Mouse (Mus musculus): Measurements from ENCODE around the gene Apoc2.

The Apoc2 gene

GRCm38 (mm10) chr7:19676662-19677061 is 1.1 kb downstream of the Apoc2 start:
- no peak for DNase-seq

GRCm38 (mm10) chr7:19675824-19676223 is 1.9 kb downstream of the Apoc2 start:
- DNase-seq, result no peak

DNA sequence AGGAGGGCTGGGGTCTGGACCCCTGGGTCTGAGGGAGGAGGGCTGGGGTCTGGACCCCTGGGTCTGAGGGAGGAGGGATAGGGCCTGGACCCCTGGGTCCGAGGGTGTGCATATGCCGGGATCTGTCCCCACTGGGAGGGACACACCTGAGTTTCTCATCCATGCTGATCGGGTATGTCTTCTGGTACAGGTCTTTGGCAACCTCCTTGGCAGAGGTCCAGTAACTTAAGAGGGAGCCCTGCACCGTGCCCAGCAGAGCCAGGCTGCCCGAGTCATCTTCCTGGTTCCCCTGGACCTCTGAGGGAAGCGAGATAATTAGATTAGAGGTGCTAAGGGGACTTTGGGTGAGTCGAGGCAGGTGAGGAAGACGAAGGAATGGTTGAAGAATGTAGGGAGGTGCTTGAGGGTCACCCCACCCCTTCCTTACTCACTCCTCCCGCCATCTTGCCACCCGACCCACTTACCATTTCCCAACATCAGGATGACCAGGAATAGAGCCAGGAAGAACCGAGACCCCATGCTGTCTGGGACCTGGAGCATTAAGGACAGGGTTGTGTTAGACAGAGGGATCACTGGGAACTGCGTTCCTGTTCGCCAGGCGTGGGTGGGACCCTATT is 4.5 kb downstream of the Apoc2 start:
- DNase-seq, result no peak

DNA sequence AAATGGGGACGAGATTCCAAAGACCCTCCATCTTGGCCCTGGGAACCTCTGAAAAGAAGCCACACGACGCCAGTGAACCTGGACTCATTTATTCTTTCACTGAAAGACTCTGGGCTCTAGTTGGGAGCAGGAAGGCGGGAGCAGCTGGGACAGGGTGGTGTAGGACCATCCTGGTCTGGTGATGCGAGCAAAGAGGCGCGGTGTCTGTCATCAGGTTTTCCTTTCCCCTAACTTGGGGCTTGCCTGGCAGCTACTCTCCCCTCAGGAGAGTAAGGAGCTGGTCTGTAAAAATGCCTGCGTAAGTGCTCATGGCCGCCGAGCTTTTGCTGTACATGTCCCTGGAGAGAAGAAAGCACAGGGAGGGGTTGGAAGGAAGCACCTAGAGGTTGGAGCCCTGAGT is 6.2 kb downstream of the Apoc2 start:
- no peak for DNase-seq

- DNase-seq, result peak; percentile 93 to 95
These were observed 8.6 kb downstream of the Apoc2 start for GRCm38 (mm10) chr7:19668947-19669721.

GRCm38 (mm10) chr7:19667434-19667833 is 10.3 kb downstream of the Apoc2 start:
- DNase-seq, result no peak

GRCm38 (mm10) chr7:19666750-19667149 is 11.0 kb downstream of the Apoc2 start:
- DNase-seq, result peak in 1 of 2 experiments; percentile 32

DNA sequence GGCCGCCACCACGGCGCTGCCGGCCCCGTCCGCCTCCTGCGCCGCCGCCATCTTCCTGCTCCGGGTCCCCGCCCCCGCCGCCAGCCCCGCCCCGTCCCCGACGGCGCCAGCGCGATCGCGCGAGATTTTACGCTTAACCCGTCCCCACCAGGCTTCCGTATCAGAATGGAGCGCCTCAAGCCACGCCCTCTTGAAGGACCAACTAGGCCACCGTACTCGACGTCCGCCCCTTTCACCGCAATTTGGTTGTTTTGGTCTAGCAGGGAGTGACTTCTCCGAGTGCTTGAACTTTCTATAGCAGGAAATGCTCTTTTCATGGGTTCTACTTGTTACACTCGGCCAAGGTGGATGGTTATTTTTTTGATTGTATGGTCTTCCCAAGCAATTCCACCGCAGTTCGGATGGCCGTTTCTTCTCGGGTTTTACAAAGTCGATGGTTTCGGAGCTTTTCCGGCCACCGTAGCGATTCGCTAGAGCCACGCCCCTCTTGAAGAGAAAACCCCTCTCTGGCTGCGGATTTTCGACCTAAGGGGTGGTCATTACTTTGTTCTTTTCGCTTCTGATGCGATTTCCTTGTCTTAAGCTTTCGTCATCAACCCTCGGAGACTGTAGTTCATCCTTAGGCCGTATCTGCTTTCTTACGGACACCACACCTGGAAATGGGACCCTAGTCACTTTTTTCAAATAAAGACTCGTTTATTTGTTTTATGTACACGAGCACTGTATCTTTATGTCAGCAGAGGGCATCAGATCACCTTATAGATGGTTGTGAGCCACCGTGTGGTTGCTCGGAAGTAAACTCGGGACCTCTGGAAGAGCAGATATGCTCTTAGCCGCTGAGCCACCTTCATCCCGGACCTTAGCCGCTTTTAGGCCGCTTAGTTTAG is 12.5 kb downstream of the Apoc2 start, which contains the start of gene Clptm1:
TSS of gene Clptm1 (minus strand) at position 79 of the 887 bp plus-strand sequence.
- peak; percentile 97 to 98 for DNase-seq

GRCm38 (mm10) chr7:19664455-19664954 is 13.2 kb downstream of the Apoc2 start:
- DNase-seq, result no peak

GRCm38 (mm10) chr7:19663940-19664339 is 13.8 kb downstream of the Apoc2 start:
- no peak for DNase-seq

DNA sequence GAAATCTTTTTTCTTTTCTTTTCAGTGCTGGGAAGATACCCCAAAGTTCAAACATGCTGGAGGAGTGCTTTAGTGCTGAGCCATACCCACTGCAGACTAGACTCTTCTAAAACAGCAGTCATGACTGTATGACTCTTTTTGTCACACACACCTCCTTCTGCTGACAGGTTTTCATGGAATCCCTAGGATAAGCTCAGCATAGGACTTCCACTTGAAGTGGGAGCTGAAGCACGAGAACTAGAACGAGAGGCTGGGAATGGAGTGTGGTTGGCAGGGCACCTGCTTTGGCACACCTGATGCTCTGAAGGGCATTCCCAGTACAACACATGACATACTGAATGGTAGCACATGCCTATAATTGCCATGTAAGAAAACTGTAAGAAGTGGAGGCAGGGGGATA is 25.1 kb downstream of the Apoc2 start:
- DNase-seq, result no peak

DNA sequence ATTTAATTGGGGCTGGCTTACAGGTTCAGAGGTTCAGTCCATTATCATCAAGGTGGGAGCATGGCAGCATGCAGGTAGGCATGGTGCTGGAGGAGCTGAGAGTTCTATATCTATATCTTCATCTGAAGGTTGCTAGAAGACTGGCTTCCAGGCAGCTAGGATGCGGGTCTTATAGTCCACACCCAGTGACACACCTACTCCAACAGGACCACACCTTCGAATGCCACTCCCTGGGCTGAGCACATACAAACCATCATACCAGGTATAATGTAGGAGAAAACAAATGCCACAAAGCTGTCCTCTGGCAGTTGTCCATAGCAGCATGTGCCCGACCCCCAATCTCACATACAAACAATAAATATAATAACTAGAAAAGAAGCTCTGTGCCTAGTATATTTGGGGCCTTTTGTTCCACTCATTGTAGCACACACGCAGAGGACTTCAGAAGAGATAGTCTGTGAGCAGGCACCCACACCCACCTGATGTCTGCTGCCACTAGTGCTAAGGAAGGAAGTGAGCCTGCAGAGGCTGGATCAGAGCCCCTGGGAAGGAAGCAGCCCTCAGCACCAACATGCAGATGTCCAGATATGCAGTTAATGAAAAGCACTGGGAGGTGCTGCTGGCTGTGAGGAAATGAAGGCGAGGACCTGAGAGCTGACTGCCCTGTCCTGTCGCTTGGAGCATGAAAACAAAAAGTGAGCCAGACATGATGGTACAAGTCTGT is 26.5 kb downstream of the Apoc2 start:
- peak in 1 of 2 experiments; percentile 32 for DNase-seq

DNA sequence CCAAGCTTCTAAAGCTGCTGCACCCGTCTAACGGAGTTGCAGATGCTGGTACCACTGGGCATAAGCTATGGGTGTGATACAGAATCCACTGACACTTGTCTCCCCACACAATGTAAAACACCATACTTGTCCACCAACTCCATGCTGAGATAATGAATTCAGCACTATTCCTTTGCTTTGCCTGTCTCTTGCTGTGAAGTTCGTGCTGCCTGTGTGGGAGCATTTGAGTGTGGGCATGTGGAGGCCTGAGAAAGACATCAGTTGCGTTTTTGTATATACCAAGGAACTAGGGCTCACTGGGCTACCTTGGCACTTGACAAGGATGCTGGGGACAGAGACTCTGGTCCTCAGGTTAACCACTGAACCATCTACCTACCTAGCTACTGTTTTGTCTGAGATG is 36.5 kb downstream of the Apoc2 start:
- DNase-seq, result no peak

GRCm38 (mm10) chr7:19635074-19635827 is 42.5 kb downstream of the Apoc2 start:
- DNase-seq, result no peak

GRCm38 (mm10) chr7:19634591-19634990 is 43.1 kb downstream of the Apoc2 start:
- DNase-seq, result no peak

GRCm38 (mm10) chr7:19633855-19634254 is 43.9 kb downstream of the Apoc2 start:
- DNase-seq, result no peak

- DNase-seq, result no peak
These were observed 44.5 kb downstream of the Apoc2 start for GRCm38 (mm10) chr7:19633197-19633596.

- no peak for DNase-seq
These were observed 45.0 kb downstream of the Apoc2 start for GRCm38 (mm10) chr7:19632720-19633119.

DNA sequence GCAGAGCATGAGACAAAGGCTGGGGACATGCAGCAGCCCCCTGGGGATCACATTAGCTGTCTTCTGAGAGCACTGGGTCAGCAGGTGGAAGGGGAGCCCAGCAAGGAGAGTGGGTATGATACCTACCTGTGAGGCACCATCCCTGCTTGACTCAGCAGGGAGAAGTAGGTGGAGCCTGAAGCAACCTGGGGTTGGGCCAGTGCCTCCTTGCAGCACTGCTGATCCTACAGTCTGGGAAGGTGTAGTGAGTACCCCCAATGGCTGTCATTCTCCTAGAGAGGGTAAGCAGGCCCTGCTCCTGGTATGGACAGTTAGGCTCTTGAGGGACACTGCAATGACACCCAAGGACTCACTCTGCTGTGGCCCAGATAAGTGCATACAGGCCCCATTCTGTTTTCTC is 45.5 kb downstream of the Apoc2 start:
- DNase-seq, result no peak

DNA sequence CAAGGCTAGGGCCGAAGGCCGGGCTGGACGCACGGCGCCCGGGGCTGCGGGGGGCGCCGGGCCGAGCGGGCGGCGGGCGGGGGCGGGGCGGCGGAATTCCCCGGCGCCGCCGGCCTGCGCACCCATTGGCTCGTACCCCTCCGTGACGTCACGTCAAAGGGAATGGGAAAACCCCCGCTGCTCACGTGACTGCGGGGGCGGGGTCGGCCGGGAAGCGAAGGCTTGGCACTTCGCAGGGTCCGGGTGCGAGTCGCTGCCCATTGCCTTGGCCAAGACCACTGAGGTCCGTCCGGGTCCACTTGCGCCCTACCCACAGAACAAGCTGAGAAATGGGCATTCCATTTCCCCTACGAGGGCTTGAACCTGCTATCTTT is 48.4 kb downstream of the Apoc2 start, which contains the start of gene Relb:
TSS of gene Relb (minus strand) at position 78 of the 374 bp plus-strand sequence.
- peak; percentile 95 to 97 for DNase-seq

GRCm38 (mm10) chr7:19628536-19629360 is 49.0 kb downstream of the Apoc2 start:
- DNase-seq, result peak; percentile 98

Data from kidney, postnatal 4 days (tissue).